Mouse (Mus musculus) embryonic facial prominence, embryonic 12.5 days (tissue): ENCODE results near the gene H2al2c. TPM values are rescaled to one million over a fixed set of nuclear protein-coding genes. Genes with fewer than 3 reads are reported as not detected.
"Not testable (repeated sequence)": the region's sequence is repeated elsewhere in the genome, so short reads cannot be mapped to it uniquely, and the experiment has no call there.

Source experiments
- ATAC-seq: fragments of 200-750 bp; cut with Nextera tagmentation; 2 replicates; pipeline ENCODE4 v1.8.0; 2017; ENCODE audit not compliant: insufficient number of reproducible peaks, insufficient read depth, low FRiP score, low TSS enrichment
- H3K27ac ChIP-seq: fragments of 300-500 bp; sonication (generic); 2 replicates; pipeline ENCODE4 v1.5.1; 2016; ENCODE audit warnings: mild to moderate bottlenecking
- H3K27me3 ChIP-seq: fragments of 300-500 bp; sonication (generic); 2 replicates; pipeline ENCODE4 v1.6.1; 2016; ENCODE audit warnings: mild to moderate bottlenecking, moderate library complexity
- H3K36me3 ChIP-seq: fragments of 300-500 bp; sonication (generic); 2 replicates; pipeline ENCODE4 v1.6.1; 2016; ENCODE audit warnings: mild to moderate bottlenecking
- H3K4me1 ChIP-seq: fragments of 300-500 bp; sonication (generic); 2 replicates; pipeline ENCODE4 v1.6.1; 2016
- H3K4me2 ChIP-seq: fragments of 300-500 bp; sonication (generic); replicated peaks from 2 replicates; pipeline ENCODE4 v1.6.1; 2016; ENCODE audit warnings: mild to moderate bottlenecking, moderate library complexity
- H3K4me3 ChIP-seq: fragments of 300-500 bp; sonication (generic); 2 replicates; pipeline ENCODE4 v1.5.1; 2016; ENCODE audit warnings: mild to moderate bottlenecking
- H3K9ac ChIP-seq: fragments of 300-500 bp; sonication (generic); 2 replicates; pipeline ENCODE4 v1.6.1; 2016; ENCODE audit warnings: mild to moderate bottlenecking, moderate library complexity
- H3K9me3 ChIP-seq: fragments of 300-500 bp; sonication (generic); 2 replicates; pipeline ENCODE4 v1.6.1; 2016; ENCODE audit warnings: mild to moderate bottlenecking, moderate library complexity
- WGBS: fragments of 180-500 bp; shearing (Covaris S2); methylation state at CpG from one replicate; pipeline ENCODE4 v1.1.7; 2016; 5-methylcytosine and 5-hydroxymethylcytosine counted together
- polyA plus RNA-seq: library from polyadenylated mRNA; unstranded; fragments of >200 nt; fragmentation: Nextera tagmentation; extraction: Ambion mirVana; gene quantifications from 2 replicates; pipeline ENCODE4 v1.2.1, GENCODE M21; 2016

The H2al2c gene
- not detected in 2 replicates for polyA plus RNA-seq

DNA sequence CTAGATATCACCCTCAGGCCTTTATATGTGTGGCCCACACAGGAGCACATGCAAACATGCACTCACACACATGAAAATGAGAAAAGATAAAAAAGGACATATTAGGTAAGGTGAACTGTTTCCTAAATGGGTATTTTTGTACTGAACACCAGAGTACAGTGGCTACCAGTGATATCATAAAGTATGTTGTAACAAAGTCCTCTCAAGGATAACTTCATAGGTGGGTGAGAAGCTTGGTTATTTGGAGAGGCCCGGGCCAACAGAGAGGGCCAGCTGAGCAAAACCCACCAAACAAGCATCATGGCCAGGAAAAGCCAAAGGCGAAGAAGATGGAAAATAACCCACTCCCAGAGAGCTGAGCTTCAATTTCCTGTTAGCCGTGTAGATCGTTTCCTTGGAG lies at the start of gene H2al2c:
TSS of gene H2al2c (plus strand) at position 301 of the 400 bp plus-strand sequence.
- H3K27me3 ChIP-seq, H3K4me3 ChIP-seq, H3K9me3 ChIP-seq, H3K36me3 ChIP-seq, H3K27ac ChIP-seq, H3K9ac ChIP-seq, H3K4me2 ChIP-seq, H3K4me1 ChIP-seq, ATAC-seq: not testable (repeated sequence)
- no CpG with 5 or more reads among the region's 4 CpGs for WGBS

Other genes starting within 250 kb of the H2al2c start
- not detected in 2 replicates for gene Sry, start 64.6 kb downstream of the H2al2c start, polyA plus RNA-seq
- not detected in 2 replicates for gene H2al2b, start 121.6 kb downstream of the H2al2c start, polyA plus RNA-seq
- not detected in 2 replicates for gene Gm4064, start 197.1 kb downstream of the H2al2c start, polyA plus RNA-seq
- not detected in 2 replicates for gene Rbmy, start 231.6 kb downstream of the H2al2c start, polyA plus RNA-seq
- gene Gm10256, start 231.6 kb downstream of the H2al2c start, polyA plus RNA-seq: not detected in 2 replicates